Mouse (Mus musculus) midbrain, embryonic 14.5 days (tissue): ENCODE measurements at regions not wholly inside any gene's neighbourhood (a gene's known extent, or its start where the extent isn't known, plus 50 kb on each side); places are given as distances from the start of the nearest gene placed in this dataset.
A peak's percentile ranks its signal among the peaks of the same experiment; 100 is the strongest.

Source experiments
- ATAC-seq: fragments of 200-750 bp; cut with Nextera tagmentation; 2 replicates; pipeline ENCODE4 v1.8.0; 2017; ENCODE audit warnings: moderate number of reproducible peaks, moderate library complexity; ENCODE audit not compliant: low FRiP score, low TSS enrichment
- DNase-seq: peaks from one replicate; pipeline ENCODE4 v3.0.0-alpha.2; 2015
- H3K27ac ChIP-seq: fragments of 300-500 bp; sonication (generic); replicated peaks from 2 replicates; pipeline ENCODE4 v1.5.1; 2014; ENCODE audit warnings: mild to moderate bottlenecking, low read depth, low read length, moderate library complexity
- H3K27me3 ChIP-seq: fragments of 300-500 bp; sonication (generic); 2 replicates; pipeline ENCODE4 v1.6.1; 2014; ENCODE audit warnings: low read length, control low read depth, mixed read lengths; ENCODE audit not compliant: control insufficient read depth, insufficient read depth
- H3K36me3 ChIP-seq: fragments of 300-500 bp; sonication (generic); 2 replicates; pipeline ENCODE4 v1.6.1; 2014; ENCODE audit warnings: low read length, control low read depth; ENCODE audit not compliant: control insufficient read depth, insufficient read depth
- H3K4me1 ChIP-seq: fragments of 300-500 bp; sonication (generic); 2 replicates; pipeline ENCODE4 v1.6.1; 2014; ENCODE audit warnings: mild to moderate bottlenecking, antibody characterized with exemption, low read length, control low read depth; ENCODE audit not compliant: control insufficient read depth, insufficient read depth
- H3K4me2 ChIP-seq: fragments of 300-500 bp; sonication (generic); 2 replicates; pipeline ENCODE4 v1.6.1; 2014; ENCODE audit warnings: mild to moderate bottlenecking, low read length, moderate library complexity
- H3K4me3 ChIP-seq: fragments of 300-500 bp; sonication (generic); replicated peaks from 2 replicates; pipeline ENCODE4 v1.5.1; 2014; ENCODE audit warnings: low read depth, low read length
- H3K9ac ChIP-seq: fragments of 300-500 bp; sonication (generic); replicated peaks from 2 replicates; pipeline ENCODE4 v1.6.1; 2014; ENCODE audit warnings: mild to moderate bottlenecking, low read length, moderate library complexity
- H3K9me3 ChIP-seq: fragments of 300-500 bp; sonication (generic); 2 replicates; pipeline ENCODE4 v1.6.1; 2016; ENCODE audit warnings: low read length, control low read depth, mixed read lengths; ENCODE audit not compliant: control insufficient read depth
- WGBS: fragments of 180-500 bp; shearing (Covaris S2); extraction: QIAGEN DNeasy Blood & Tissue Kit; methylation state at CpG from one replicate; pipeline ENCODE4 v1.1.7; 2014; 5-methylcytosine and 5-hydroxymethylcytosine counted together

GRCm38 (mm10) chr12:27060899-27061762 lies 281.2 kb downstream of the Sox11 start:
- 2% methylated on average over 17 of the region's 17 CpGs for WGBS
- no peaks in the 10 kb centered on the region for H3K36me3 ChIP-seq
- peak overlapping the region; percentile 62 for H3K4me2 ChIP-seq
- no peaks in the 10 kb centered on the region for H3K9me3 ChIP-seq
- H3K9ac ChIP-seq: peak overlapping the region; percentile 64; the same call in 1 of the 2 replicates
- no peaks in the 10 kb centered on the region for H3K27me3 ChIP-seq
- DNase-seq: peak; percentile 84
- peaks cover 63% of the 10 kb centered on the region for H3K4me1 ChIP-seq
- no peak overlapping the region; the same call in 1 of the 2 replicates for H3K4me3 ChIP-seq
- ATAC-seq: peak; percentile 73; the same call in 1 of the 2 replicates
- H3K27ac ChIP-seq: peak overlapping the region; percentile 98

- H3K36me3 ChIP-seq: no peaks in the 10 kb centered on the region
- peak overlapping the region; percentile 98 for H3K27ac ChIP-seq
- DNase-seq (peak; percentile 77), ATAC-seq (no peak)
- H3K27me3 ChIP-seq: no peaks in the 10 kb centered on the region
- no peak overlapping the region; the same call in 1 of the 2 replicates for H3K9ac ChIP-seq
- peaks cover 52% of the 10 kb centered on the region for H3K4me1 ChIP-seq
- WGBS: 3% methylated on average over 4 of the region's 4 CpGs
- no peaks in the 10 kb centered on the region for H3K9me3 ChIP-seq
- H3K4me3 ChIP-seq: no peak overlapping the region
- H3K4me2 ChIP-seq: peak overlapping the region; percentile 62
Measured at GRCm38 (mm10) chr12:27059885-27060284, 282.5 kb downstream of the Sox11 start.

- H3K36me3 ChIP-seq: no peaks in the 10 kb centered on the region
- no peak overlapping the region for H3K4me3 ChIP-seq
- no peaks in the 10 kb centered on the region for H3K9me3 ChIP-seq
- WGBS: 88% methylated on average over 4 of the region's 4 CpGs
- ATAC-seq (no peak), DNase-seq (no peak)
- no peaks in the 10 kb centered on the region for H3K4me1 ChIP-seq
- H3K27ac ChIP-seq: no peak overlapping the region
- H3K27me3 ChIP-seq: no peaks in the 10 kb centered on the region
- H3K4me2 ChIP-seq: no peak overlapping the region
- H3K9ac ChIP-seq: no peak overlapping the region
Measured at GRCm38 (mm10) chr12:27054411-27054810, 288.0 kb downstream of the Sox11 start.

- no peak for ATAC-seq
- WGBS: 83% methylated on average over 2 of the region's 2 CpGs
- no peaks in the 10 kb centered on the region for H3K9me3 ChIP-seq
Measured at GRCm38 (mm10) chr12:27037922-27038321, 304.5 kb downstream of the Sox11 start.

GRCm38 (mm10) chr12:27019751-27020150 lies 322.6 kb downstream of the Sox11 start:
- Histone ChIP-seq H3K9ac (no peak overlapping the region), H3K4me1 (peaks cover 24% of the 10 kb centered on the region), H3K36me3 (no peaks in the 10 kb centered on the region), H3K9me3 (no peaks in the 10 kb centered on the region), H3K4me3 (no peak overlapping the region), H3K4me2 (no peak overlapping the region), H3K27me3 (no peaks in the 10 kb centered on the region), H3K27ac (peak overlapping the region; percentile 41; the same call in 1 of the 2 replicates)
- WGBS: 64% methylated on average over 4 of the region's 4 CpGs
- DNase-seq: peak; percentile 24
- no peak for ATAC-seq

More at GRCm38 (mm10) chr12:27037922-27038321, 304.5 kb downstream of the Sox11 start:
- no peak for DNase-seq
- Histone ChIP-seq H3K4me2 (no peak overlapping the region), H3K9ac (no peak overlapping the region), H3K27me3 (no peaks in the 10 kb centered on the region), H3K4me3 (no peak overlapping the region), H3K27ac (no peak overlapping the region), H3K36me3 (no peaks in the 10 kb centered on the region), H3K4me1 (no peaks in the 10 kb centered on the region)

GRCm38 (mm10) chr12:27018366-27018765 lies 324.0 kb downstream of the Sox11 start:
- H3K9me3 ChIP-seq: no peaks in the 10 kb centered on the region
- H3K4me1 ChIP-seq: peaks cover 24% of the 10 kb centered on the region
- ATAC-seq (no peak), DNase-seq (peak; percentile 70)
- H3K4me3 ChIP-seq: no peak overlapping the region
- WGBS: 43% methylated on average over 7 of the region's 7 CpGs
- H3K36me3 ChIP-seq: no peaks in the 10 kb centered on the region
- H3K27ac ChIP-seq: peak overlapping the region; percentile 79
- H3K4me2 ChIP-seq: peak overlapping the region; percentile 6; the same call in 1 of the 2 replicates
- no peaks in the 10 kb centered on the region for H3K27me3 ChIP-seq
- H3K9ac ChIP-seq: no peak overlapping the region; the same call in 1 of the 2 replicates

GRCm38 (mm10) chr12:26999287-26999686 lies 343.1 kb downstream of the Sox11 start:
- no peak for DNase-seq
- H3K27ac ChIP-seq: no peak overlapping the region
- H3K4me3 ChIP-seq: no peak overlapping the region
- H3K27me3 ChIP-seq: no peaks in the 10 kb centered on the region
- no peak overlapping the region for H3K9ac ChIP-seq
- no peak for ATAC-seq
- H3K36me3 ChIP-seq: no peaks in the 10 kb centered on the region
- H3K4me1 ChIP-seq: no peaks in the 10 kb centered on the region
- no peaks in the 10 kb centered on the region for H3K9me3 ChIP-seq
- no peak overlapping the region for H3K4me2 ChIP-seq

- Histone ChIP-seq H3K27ac (no peak overlapping the region), H3K9ac (no peak overlapping the region), H3K4me3 (no peak overlapping the region), H3K4me1 (peaks cover 13% of the 10 kb centered on the region; the same call in 1 of the 2 replicates), H3K4me2 (no peak overlapping the region), H3K27me3 (no peaks in the 10 kb centered on the region), H3K9me3 (no peaks in the 10 kb centered on the region), H3K36me3 (no peaks in the 10 kb centered on the region)
- ATAC-seq (no peak; the same call in 1 of the 2 replicates), DNase-seq (peak; percentile 64)
- WGBS: 32% methylated on average over 8 of the region's 8 CpGs
Measured at GRCm38 (mm10) chr12:26976284-26977065, 365.9 kb downstream of the Sox11 start.
